Mouse (Mus musculus) bone marrow, adult 2 months (tissue): Measurements from ENCODE around the gene Ildr1.

ENCODE experiments used
- CTCF ChIP-seq: fragments of 200-500 bp; IDR thresholded peaks from 2 replicates; pipeline ENCODE4 v1.5.1; 2011; ENCODE audit warnings: low read length, control low read depth; ENCODE audit not compliant: control insufficient read depth, insufficient read depth
- POLR2A ChIP-seq: fragments of 200-500 bp; IDR thresholded peaks from 2 replicates; pipeline ENCODE4 v1.6.1; 2011; ENCODE audit warnings: low read depth, mild to moderate bottlenecking, control low read depth, low read length, borderline replicate concordance; ENCODE audit not compliant: control insufficient read depth

- TF ChIP-seq CTCF (no peak), POLR2A (no peak)
These were observed 58.2 kb downstream of the Ildr1 start for GRCm38 (mm10) chr16:36751979-36752378.
